27 mouse cellular contexts compared by ENCODE assay signal in genomic region chr5:146596612-146597502, GRCm38 (mm10). TPM values are rescaled to one million over a fixed set of nuclear protein-coding genes. Genes with fewer than 3 reads are reported as not detected.
DNase-seq lines count a peak whose midpoint lies in the region; ATAC-seq and TF ChIP-seq lines count a peak whose summit lies in the region.
"Had no signal": no experiment of that assay in that cellular context is flagged by ENCODE, and none has a peak within 500 bp of the region (broad histone marks: within the 10 kb centered on the region; RNA-seq: fewer than 3 reads in every experiment).

No protein-coding gene starts in this region.

- WGBS in liver, embryonic 16.5 days (ENCODE audit: insufficient replicate concordance) = 31% methylated on average over 18 of the region's 18 CpGs
- WGBS in bone marrow, adult 2 months = 38% methylated on average over 18 of the region's 18 CpGs
- WGBS in liver, postnatal 0 days (ENCODE audit: insufficient replicate concordance) = 26% methylated on average over 18 of the region's 18 CpGs
- WGBS in kidney, embryonic 16.5 days = 69% methylated on average over 18 of the region's 18 CpGs
- 82% methylated on average over 18 of the region's 18 CpGs for WGBS in hindbrain, embryonic 14.5 days

- H3K27ac ChIP-seq in liver, embryonic 16.5 days (ENCODE audit: low read length) = peak overlapping the region; percentile 24; the same call in 1 of the 2 replicates
- H3K27ac ChIP-seq in bone marrow, adult 2 months (ENCODE audit: control insufficient read depth, insufficient read depth, low read depth, low read length, poor library complexity) = peak overlapping the region; percentile 43
- H3K27ac ChIP-seq in liver, postnatal 0 days (ENCODE audit: low read depth) = peak overlapping the region; percentile 66
- no peak overlapping the region for H3K27ac ChIP-seq in kidney, embryonic 16.5 days (ENCODE audit: low read length)
- H3K27ac ChIP-seq in hindbrain, embryonic 14.5 days = no peak overlapping the region
- H3K27ac ChIP-seq: embryonic facial prominence, embryonic 15.5 days; forebrain, embryonic 10.5 days; gastrocnemius, adult 2 months; heart, embryonic 13.5 days; hindbrain, embryonic 12.5 days; hindbrain, postnatal 0 days had no signal

- peak; percentile 25; the same call in 1 of the 2 replicates for ATAC-seq in liver, embryonic 16.5 days (ENCODE audit: low read depth)
- ATAC-seq in liver, postnatal 0 days = peak; percentile 74
- no peak for ATAC-seq in kidney, embryonic 16.5 days (ENCODE audit: low FRiP score, low TSS enrichment)
- no peak for ATAC-seq in hindbrain, embryonic 14.5 days (ENCODE audit: low FRiP score)
- ATAC-seq: forebrain, embryonic 14.5 days; hindbrain, postnatal 0 days; Patski had no signal

- no peaks in the 10 kb centered on the region; the same call in none of the 2 replicates for H3K4me1 ChIP-seq in liver, embryonic 16.5 days (ENCODE audit: control insufficient read depth, low read depth, low read length)
- H3K4me1 ChIP-seq in bone marrow, adult 2 months (ENCODE audit: control insufficient read depth, insufficient read depth, low read length) = peaks cover 3% of the 10 kb centered on the region
- H3K4me1 ChIP-seq in liver, postnatal 0 days (ENCODE audit: insufficient read depth) = peaks cover 5% of the 10 kb centered on the region; the same call in 1 of the 2 replicates
- H3K4me1 ChIP-seq in kidney, embryonic 16.5 days (ENCODE audit: insufficient read depth, low read length) = no peaks in the 10 kb centered on the region
- no peaks in the 10 kb centered on the region for H3K4me1 ChIP-seq in hindbrain, embryonic 14.5 days (replicated peaks; ENCODE audit: control insufficient read depth, insufficient read depth, low read length)
- H3K4me1 ChIP-seq: embryonic facial prominence, embryonic 15.5 days; heart, embryonic 13.5 days had no signal

- H3K9me3 ChIP-seq in liver, embryonic 16.5 days (replicated peaks; ENCODE audit: control insufficient read depth, low read length) = no peaks in the 10 kb centered on the region
- no peaks in the 10 kb centered on the region for H3K9me3 ChIP-seq in liver, postnatal 0 days (ENCODE audit: low read length)
- H3K9me3 ChIP-seq in kidney, embryonic 16.5 days (ENCODE audit: low read length) = no peaks in the 10 kb centered on the region
- H3K9me3 ChIP-seq in hindbrain, embryonic 14.5 days (ENCODE audit: control insufficient read depth, low read length) = peaks cover 15% of the 10 kb centered on the region
- H3K9me3 ChIP-seq: embryonic facial prominence, embryonic 15.5 days; G1E; hindbrain, embryonic 12.5 days had no signal

- H3K9ac ChIP-seq in liver, embryonic 16.5 days (ENCODE audit: low read depth, low read length) = no peak overlapping the region
- no peak overlapping the region for H3K9ac ChIP-seq in liver, postnatal 0 days (replicated peaks)
- H3K9ac ChIP-seq in kidney, embryonic 16.5 days (replicated peaks; ENCODE audit: low read length) = no peak overlapping the region
- no peak overlapping the region for H3K9ac ChIP-seq in hindbrain, embryonic 14.5 days
- H3K9ac ChIP-seq: embryonic facial prominence, embryonic 15.5 days; heart, embryonic 13.5 days; hindbrain, embryonic 12.5 days had no signal

- H3K27me3 ChIP-seq in liver, embryonic 16.5 days (ENCODE audit: control insufficient read depth, insufficient read depth, low read depth, low read length) = no peaks in the 10 kb centered on the region
- no peaks in the 10 kb centered on the region for H3K27me3 ChIP-seq in liver, postnatal 0 days (ENCODE audit: insufficient read depth, low read length)
- no peaks in the 10 kb centered on the region for H3K27me3 ChIP-seq in kidney, embryonic 16.5 days (ENCODE audit: insufficient read depth, low read length)
- H3K27me3 ChIP-seq in hindbrain, embryonic 14.5 days (ENCODE audit: control insufficient read depth, insufficient read depth, low read length) = peaks cover 2% of the 10 kb centered on the region
- H3K27me3 ChIP-seq: embryonic facial prominence, embryonic 15.5 days; heart, embryonic 13.5 days; Patski had no signal

- no peak for TF ChIP-seq CTCF in bone marrow, adult 2 months (IDR thresholded peaks at IDR 0.05; ENCODE audit: control insufficient read depth, insufficient read depth, low read length)
- TF ChIP-seq CTCF in liver, postnatal 0 days (IDR thresholded peaks at IDR 0.05; ENCODE audit: low read depth) = no peak

- H3K4me2 ChIP-seq in liver, embryonic 16.5 days (ENCODE audit: low read depth, low read length) = no peak overlapping the region
- H3K4me2 ChIP-seq in liver, postnatal 0 days (ENCODE audit: low read depth, low read length) = peak overlapping the region; percentile 38
- no peak overlapping the region for H3K4me2 ChIP-seq in kidney, embryonic 16.5 days (replicated peaks; ENCODE audit: low read depth, low read length)
- no peak overlapping the region for H3K4me2 ChIP-seq in hindbrain, embryonic 14.5 days (replicated peaks)
- H3K4me2 ChIP-seq: embryonic facial prominence, embryonic 15.5 days; heart, embryonic 13.5 days; hindbrain, embryonic 12.5 days had no signal

- no peak for DNase-seq in liver
- DNase-seq in liver, postnatal 0 days = peak; percentile 33
- no peak for DNase-seq in hindbrain, embryonic 14.5 days (ENCODE audit: low spot score)
- no peak for DNase-seq in spleen, postnatal 10 days (ENCODE audit: low spot score in 2 of 2)
- DNase-seq: adrenal gland, adult 2 months; cerebellum, adult 2 months; cerebellum, postnatal 10 days; embryo, embryonic 11 days; gastrocnemius, adult 2 months; gastrocnemius, postnatal 25 days; heart, adult 11 months; heart, postnatal 4 days had no signal

- no peaks in the 10 kb centered on the region for H3K36me3 ChIP-seq in liver, embryonic 16.5 days (ENCODE audit: control insufficient read depth, insufficient read depth)
- no peaks in the 10 kb centered on the region for H3K36me3 ChIP-seq in liver, postnatal 0 days (replicated peaks; ENCODE audit: insufficient read depth, low read length)
- no peaks in the 10 kb centered on the region for H3K36me3 ChIP-seq in kidney, embryonic 16.5 days (ENCODE audit: insufficient read depth, low read length)
- H3K36me3 ChIP-seq in hindbrain, embryonic 14.5 days (replicated peaks; ENCODE audit: control insufficient read depth, insufficient read depth) = no peaks in the 10 kb centered on the region
- H3K36me3 ChIP-seq: embryonic facial prominence, embryonic 15.5 days; G1E; heart, embryonic 13.5 days; hindbrain, embryonic 12.5 days had no signal

- no peak overlapping the region for H3K4me3 ChIP-seq in liver, embryonic 16.5 days (ENCODE audit: low read depth, low read length)
- no peak overlapping the region for H3K4me3 ChIP-seq in bone marrow, adult 2 months (replicated peaks; ENCODE audit: control insufficient read depth, low read depth, low read length)
- H3K4me3 ChIP-seq in liver, postnatal 0 days (ENCODE audit: low read depth, low read length) = no peak overlapping the region
- H3K4me3 ChIP-seq in kidney, embryonic 16.5 days (ENCODE audit: low read length) = no peak overlapping the region
- no peak overlapping the region for H3K4me3 ChIP-seq in hindbrain, embryonic 14.5 days (replicated peaks; ENCODE audit: low read length)
- H3K4me3 ChIP-seq: embryonic facial prominence, embryonic 15.5 days; erythroblast, embryonic 14.5 days; forebrain, embryonic 10.5 days; gastrocnemius, adult 2 months; heart, embryonic 13.5 days; hindbrain, embryonic 12.5 days had no signal

- no peak for TF ChIP-seq POLR2A in bone marrow, adult 2 months (IDR thresholded peaks at IDR 0.05; ENCODE audit: borderline replicate concordance, control insufficient read depth, low read depth, low read length)

- TF ChIP-seq EP300 in liver, postnatal 0 days (IDR thresholded peaks at IDR 0.05; ENCODE audit: low read depth) = no peak

RNA-seq across cellular contexts. Expression of gene Gpr12, which starts 11.8 kb away (rescaled TPM):
- polyA plus RNA-seq in liver, embryonic 16.5 days (2015; fragmentation: Nextera tagmentation; extraction: Ambion mirVana) = 0.13 and 0.20 TPM in 2 replicates
- 0.66 and 1.0 TPM in 2 replicates for polyA plus RNA-seq in bone marrow, adult 2 months (2011; ENCODE audit: insufficient read depth, insufficient read length, low replicate concordance, missing spikeins)
- polyA plus RNA-seq in liver, postnatal 0 days (2015; fragmentation: Nextera tagmentation; extraction: Ambion mirVana) = 0.26 and 0.41 TPM in 2 replicates
- polyA plus RNA-seq in kidney, embryonic 16.5 days (2015; fragmentation: Nextera tagmentation; extraction: Ambion mirVana) = 0.76 and 1.1 TPM in 2 replicates
- 17.5 and 27.3 TPM in 2 replicates for polyA plus RNA-seq in hindbrain, embryonic 14.5 days (2014; fragmentation: Nextera tagmentation; extraction: Ambion mirVana)
- polyA plus RNA-seq: adrenal gland, adult 2 months; erythroblast, embryonic 14.5 days; G1E; heart, embryonic 13.5 days; heart, postnatal 0 days had no signal

RNA-seq across cellular contexts. Expression of gene Gm3415, which starts 40.9 kb away (rescaled TPM):
- polyA plus RNA-seq in liver, embryonic 16.5 days (2015; fragmentation: Nextera tagmentation; extraction: Ambion mirVana) = not detected in 2 replicates
- not detected in 2 replicates for polyA plus RNA-seq in bone marrow, adult 2 months (2011; ENCODE audit: insufficient read depth, insufficient read length, low replicate concordance, missing spikeins)
- polyA plus RNA-seq in liver, postnatal 0 days (2015; fragmentation: Nextera tagmentation; extraction: Ambion mirVana) = not detected in 2 replicates
- not detected in 2 replicates for polyA plus RNA-seq in kidney, embryonic 16.5 days (2015; fragmentation: Nextera tagmentation; extraction: Ambion mirVana)
- not detected in 2 replicates for polyA plus RNA-seq in hindbrain, embryonic 14.5 days (2014; fragmentation: Nextera tagmentation; extraction: Ambion mirVana)
- polyA plus RNA-seq: adrenal gland, adult 2 months; cerebellum, adult 2 months; embryonic facial prominence, embryonic 11.5 days; embryonic facial prominence, embryonic 15.5 days; erythroblast, embryonic 14.5 days; forebrain, embryonic 10.5 days; forebrain, embryonic 14.5 days; G1E; heart, embryonic 13.5 days; heart, postnatal 0 days; hindbrain, embryonic 12.5 days; hindbrain, postnatal 0 days; intestine, embryonic 14.5 days; Patski had no signal

RNA-seq across cellular contexts. Expression of gene Gm3409, which starts 59.4 kb away (rescaled TPM):
- not detected in 2 replicates for polyA plus RNA-seq in liver, embryonic 16.5 days (2015; fragmentation: Nextera tagmentation; extraction: Ambion mirVana)
- polyA plus RNA-seq in bone marrow, adult 2 months (2011; ENCODE audit: insufficient read depth, insufficient read length, low replicate concordance, missing spikeins) = not detected in 2 replicates
- polyA plus RNA-seq in liver, postnatal 0 days (2015; fragmentation: Nextera tagmentation; extraction: Ambion mirVana) = not detected in 2 replicates
- polyA plus RNA-seq in kidney, embryonic 16.5 days (2015; fragmentation: Nextera tagmentation; extraction: Ambion mirVana) = not detected in 2 replicates
- polyA plus RNA-seq in hindbrain, embryonic 14.5 days (2014; fragmentation: Nextera tagmentation; extraction: Ambion mirVana) = not detected in 2 replicates
- polyA plus RNA-seq: adrenal gland, adult 2 months; cerebellum, adult 2 months; embryonic facial prominence, embryonic 11.5 days; embryonic facial prominence, embryonic 15.5 days; erythroblast, embryonic 14.5 days; forebrain, embryonic 10.5 days; forebrain, embryonic 14.5 days; G1E; heart, embryonic 13.5 days; heart, postnatal 0 days; hindbrain, embryonic 12.5 days; hindbrain, postnatal 0 days; intestine, embryonic 14.5 days; Patski had no signal

Comparison
In these comparisons a context has a peak if more than half of its experiments do, and no peak if none do; other contexts are left out.
1. ATAC-seq: peak in liver, embryonic 16.5 days (single experiment) and liver, postnatal 0 days (single experiment); none in kidney, embryonic 16.5 days (single experiment) and hindbrain, embryonic 14.5 days (single experiment).
2. H3K27ac ChIP-seq: peak in liver, embryonic 16.5 days (single experiment), bone marrow, adult 2 months (single experiment) and liver, postnatal 0 days (single experiment); none in kidney, embryonic 16.5 days (single experiment) and hindbrain, embryonic 14.5 days (single experiment).